Comparison of ENCODE assay signal across 9 mouse cellular contexts in genomic region chr11:119297996-119298395, GRCm38 (mm10). TPM values are rescaled to one million over a fixed set of nuclear protein-coding genes. Genes with fewer than 3 reads are reported as not detected.
DNase-seq lines count a peak whose midpoint lies in the region; ATAC-seq and TF ChIP-seq lines count a peak whose summit lies in the region.
"Had no signal": no experiment of that assay in that cellular context is flagged by ENCODE, and none has a peak within 500 bp of the region (broad histone marks: within the 10 kb centered on the region; RNA-seq: fewer than 3 reads in every experiment).

No protein-coding gene starts in this region.

- intact Hi-C loops in gastrocnemius, adult 2 months (cut with DNase I) = loop anchor here (2.0 kb wide), 1 partner anchor 29 kb away; no protein-coding TSS in a partner anchor

- 81% methylated on average over 6 of the region's 6 CpGs for WGBS in forebrain, embryonic 13.5 days
- WGBS in liver, embryonic 15.5 days (ENCODE audit: insufficient replicate concordance) = 38% methylated on average over 6 of the region's 6 CpGs

- H3K36me3 ChIP-seq in forebrain, embryonic 13.5 days (ENCODE audit: poor library complexity, severe bottlenecking) = peaks cover 52% of the 10 kb centered on the region
- H3K36me3 ChIP-seq in liver, embryonic 15.5 days (replicated peaks) = peaks cover 52% of the 10 kb centered on the region

- DNase-seq in gastrocnemius, adult 2 months = no peak
- DNase-seq in gastrocnemius, postnatal 4 days (ENCODE audit: low spot score in 2 of 2) = no peak
- DNase-seq in A20 (ENCODE audit: low read depth, low spot score) = peak; percentile 12
- DNase-seq in embryo, embryonic 10 days (ENCODE audit: low spot score) = no peak
- no peak for DNase-seq in urinary bladder, postnatal 36 days (ENCODE audit: low spot score in 2 of 2)
- no peak for DNase-seq in urinary bladder, postnatal 10 days (ENCODE audit: low spot score)

- H3K4me3 ChIP-seq in gastrocnemius, adult 2 months = peak overlapping the region; percentile 88
- peak overlapping the region; percentile 99 for H3K4me3 ChIP-seq in forebrain, embryonic 13.5 days
- H3K4me3 ChIP-seq in liver, embryonic 15.5 days (replicated peaks) = peak overlapping the region; percentile 87

- TF ChIP-seq CTCF in gastrocnemius, adult 2 months (IDR thresholded peaks at IDR 0.05) = no peak

- no peaks in the 10 kb centered on the region for H3K9me3 ChIP-seq in forebrain, embryonic 13.5 days (replicated peaks)
- no peaks in the 10 kb centered on the region for H3K9me3 ChIP-seq in liver, embryonic 15.5 days (replicated peaks)

- peak overlapping the region; percentile 16; the same call in 1 of the 2 replicates for H3K27ac ChIP-seq in gastrocnemius, adult 2 months
- H3K27ac ChIP-seq in forebrain, embryonic 13.5 days = no peak overlapping the region
- no peak overlapping the region for H3K27ac ChIP-seq in liver, embryonic 15.5 days (replicated peaks)
- H3K27ac ChIP-seq: left cerebral cortex, adult 2 months had no signal

- ATAC-seq in forebrain, embryonic 13.5 days = no peak
- no peak for ATAC-seq in liver, embryonic 15.5 days (ENCODE audit: insufficient read depth)

- H3K27me3 ChIP-seq in forebrain, embryonic 13.5 days = no peaks in the 10 kb centered on the region
- H3K27me3 ChIP-seq in liver, embryonic 15.5 days = peaks cover 12% of the 10 kb centered on the region; the same call in 1 of the 2 replicates

- peak overlapping the region; percentile 93 for H3K4me2 ChIP-seq in forebrain, embryonic 13.5 days
- H3K4me2 ChIP-seq in liver, embryonic 15.5 days = peak overlapping the region; percentile 94

- H3K4me1 ChIP-seq in forebrain, embryonic 13.5 days = peaks cover 27% of the 10 kb centered on the region
- peaks cover 28% of the 10 kb centered on the region for H3K4me1 ChIP-seq in liver, embryonic 15.5 days (replicated peaks)

- peak overlapping the region; percentile 98; the same call in 1 of the 2 replicates for H3K9ac ChIP-seq in forebrain, embryonic 13.5 days
- H3K9ac ChIP-seq in liver, embryonic 15.5 days = no peak overlapping the region

RNA-seq across cellular contexts. Expression of gene Eif4a3, which starts 1.9 kb away (rescaled TPM):
- total RNA-seq in gastrocnemius, adult 2 months (2021) = 10 to 100 TPM; 42.1 to 51.6 TPM
- 100 to 1,000 TPM; 106 to 113 TPM for total RNA-seq in gastrocnemius, postnatal 4 days (2021)
- polyA plus RNA-seq in forebrain, embryonic 13.5 days (2015; fragmentation: Nextera tagmentation; extraction: Ambion mirVana) = 366 and 398 TPM in 2 replicates
- 165 and 170 TPM in 2 replicates for polyA plus RNA-seq in liver, embryonic 15.5 days (2015; fragmentation: Nextera tagmentation; extraction: Ambion mirVana)

RNA-seq across cellular contexts. Expression of gene Card14, which starts 9.6 kb away (rescaled TPM):
- under 1 TPM; 0.33 to 0.54 TPM for total RNA-seq in gastrocnemius, adult 2 months (2021)
- under 1 TPM; 0.73 to 0.93 TPM for total RNA-seq in gastrocnemius, postnatal 4 days (2021)
- polyA plus RNA-seq in forebrain, embryonic 13.5 days (2015; fragmentation: Nextera tagmentation; extraction: Ambion mirVana) = not detected in 2 replicates
- 0.21 and 0.35 TPM in 2 replicates for polyA plus RNA-seq in liver, embryonic 15.5 days (2015; fragmentation: Nextera tagmentation; extraction: Ambion mirVana)

RNA-seq across cellular contexts. Expression of gene Gaa, which starts 30.3 kb away (rescaled TPM):
- total RNA-seq in gastrocnemius, adult 2 months (2021) = 100 to 1,000 TPM; 148 to 177 TPM
- total RNA-seq in gastrocnemius, postnatal 4 days (2021) = 10 to 100 TPM; 59.2 to 69.4 TPM
- 26.8 and 33.6 TPM in 2 replicates for polyA plus RNA-seq in forebrain, embryonic 13.5 days (2015; fragmentation: Nextera tagmentation; extraction: Ambion mirVana)
- polyA plus RNA-seq in liver, embryonic 15.5 days (2015; fragmentation: Nextera tagmentation; extraction: Ambion mirVana) = 21.4 and 26.4 TPM in 2 replicates

RNA-seq across cellular contexts. Expression of gene Sgsh, which starts 57.3 kb away (rescaled TPM):
- 1 to 10 TPM; 2.7 to 3.0 TPM for total RNA-seq in gastrocnemius, adult 2 months (2021)
- total RNA-seq in gastrocnemius, postnatal 4 days (2021) = 1 to 10 TPM; 5.9 to 6.5 TPM
- polyA plus RNA-seq in forebrain, embryonic 13.5 days (2015; fragmentation: Nextera tagmentation; extraction: Ambion mirVana) = 4.6 and 4.7 TPM in 2 replicates
- polyA plus RNA-seq in liver, embryonic 15.5 days (2015; fragmentation: Nextera tagmentation; extraction: Ambion mirVana) = 1.9 and 2.3 TPM in 2 replicates

RNA-seq across cellular contexts. Expression of gene Slc26a11, which starts 57.4 kb away (rescaled TPM):
- 1 to 10 TPM; 1.9 to 2.8 TPM for total RNA-seq in gastrocnemius, adult 2 months (2021)
- 1 to 10 TPM; 5.3 TPM for total RNA-seq in gastrocnemius, postnatal 4 days (2021)
- 4.6 and 4.9 TPM in 2 replicates for polyA plus RNA-seq in forebrain, embryonic 13.5 days (2015; fragmentation: Nextera tagmentation; extraction: Ambion mirVana)
- 1.6 and 2.6 TPM in 2 replicates for polyA plus RNA-seq in liver, embryonic 15.5 days (2015; fragmentation: Nextera tagmentation; extraction: Ambion mirVana)
